Mouse (Mus musculus) yolk sac, embryonic 10.5 days (tissue): ENCODE measurements around the gene Cacnb1.

Experiments
- DNase-seq: peaks from one replicate; pipeline ENCODE4 v3.0.0-alpha.2; 2017; ENCODE audit warnings: low spot score

The Cacnb1 gene

DNA sequence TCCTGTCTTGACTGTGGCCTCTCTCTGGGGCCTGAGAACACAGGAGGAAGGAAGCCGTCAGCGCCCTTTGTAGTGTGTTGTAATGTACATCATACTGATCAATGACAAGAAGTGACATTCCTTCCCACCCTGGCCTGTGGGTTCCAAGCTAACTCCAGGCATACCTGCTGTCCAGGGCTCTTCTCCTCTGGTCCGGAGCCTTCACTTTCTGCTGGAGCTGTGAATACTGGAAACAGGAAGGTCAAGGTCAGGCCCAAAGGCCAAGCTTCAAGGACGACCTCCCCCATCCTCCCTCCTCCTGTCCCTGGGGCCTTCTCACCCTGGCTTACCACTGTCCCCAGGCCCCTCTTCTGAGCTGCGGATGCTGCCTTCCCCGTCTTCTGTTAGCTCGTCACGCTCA, 18.1 kb upstream of the Cacnb1 start:
- no peak for DNase-seq

DNA sequence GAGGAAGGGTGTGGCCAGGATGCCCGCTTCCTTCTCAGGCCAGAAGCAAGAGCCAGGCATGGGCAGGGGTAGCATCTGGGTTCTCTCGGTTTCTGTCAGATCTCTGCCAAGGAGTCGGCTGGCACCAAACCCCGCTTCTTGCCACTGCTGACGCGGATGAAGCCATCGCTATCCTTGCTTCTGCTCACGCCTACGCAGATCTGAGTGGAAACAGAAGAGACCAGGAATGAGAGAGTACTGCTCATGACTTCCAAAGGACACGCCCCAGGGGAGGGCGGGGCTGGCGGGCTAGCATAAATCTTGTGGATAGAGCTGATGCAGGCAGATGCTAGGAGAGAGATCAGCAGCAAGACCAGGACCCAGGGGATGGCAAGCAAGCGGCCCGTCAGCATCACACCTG, 15.0 kb upstream of the Cacnb1 start:
- DNase-seq = no peak

DNA sequence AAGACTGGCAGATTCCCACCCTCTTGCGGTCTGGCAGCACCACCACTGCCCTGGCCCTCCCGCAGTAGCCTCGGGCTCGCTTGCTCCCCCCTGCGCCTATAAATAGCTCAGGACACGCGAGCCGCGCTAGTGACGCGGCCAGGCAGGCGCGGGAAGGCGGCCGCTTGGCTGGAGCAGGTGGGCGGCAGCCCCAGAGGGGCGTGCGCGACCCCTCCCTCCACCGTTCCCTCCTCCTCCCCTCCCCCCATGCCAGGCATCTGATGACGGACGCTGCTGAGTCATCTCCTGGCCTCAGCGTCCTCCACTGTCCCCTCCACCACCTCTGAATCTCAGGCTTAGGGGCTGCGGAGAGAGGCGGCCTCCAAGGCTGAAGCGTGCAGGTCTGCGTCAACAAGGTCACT, 13.1 kb upstream of the Cacnb1 start:
- no peak for DNase-seq

DNA sequence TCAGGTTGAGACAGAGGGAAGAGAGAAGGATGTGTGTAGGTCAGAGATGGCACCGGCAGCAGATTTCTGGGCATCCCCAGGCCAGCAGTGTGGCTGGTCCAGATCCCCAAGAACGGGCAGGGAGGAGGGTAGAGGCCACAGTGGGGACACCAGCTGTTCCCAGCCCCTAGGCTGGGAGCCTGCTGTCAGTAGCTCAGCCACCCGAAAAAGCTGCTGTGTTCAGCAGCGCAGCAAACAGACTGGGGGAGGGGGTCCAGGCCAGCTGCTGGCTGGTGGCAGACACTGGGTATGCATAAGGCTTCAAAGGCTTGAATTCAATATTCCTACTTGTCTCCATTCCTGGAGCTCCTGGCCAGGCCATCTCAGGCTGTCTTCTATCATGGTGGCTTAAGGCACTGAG, 12.0 kb upstream of the Cacnb1 start:
- DNase-seq = no peak

DNA sequence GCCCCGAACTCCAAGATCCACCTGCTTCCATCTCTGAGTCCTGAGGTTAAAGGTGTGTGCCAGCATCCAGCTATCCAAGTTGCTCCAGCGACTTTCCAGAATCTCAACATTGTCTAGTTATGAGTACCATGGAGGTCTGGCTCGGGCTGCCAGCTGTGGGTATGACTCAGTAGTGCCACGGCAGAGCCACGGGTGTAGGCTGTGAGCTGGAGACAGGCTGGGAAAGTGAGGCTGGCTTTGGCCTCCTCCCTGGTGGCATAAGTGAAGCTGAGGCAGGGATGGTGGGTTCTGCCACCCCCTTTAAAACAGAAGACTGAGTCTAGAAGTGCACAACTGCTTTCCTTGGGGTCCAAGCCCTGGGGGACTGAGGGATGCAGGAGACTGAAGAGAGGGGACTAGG, 11.2 kb upstream of the Cacnb1 start:
- DNase-seq = no peak

DNA sequence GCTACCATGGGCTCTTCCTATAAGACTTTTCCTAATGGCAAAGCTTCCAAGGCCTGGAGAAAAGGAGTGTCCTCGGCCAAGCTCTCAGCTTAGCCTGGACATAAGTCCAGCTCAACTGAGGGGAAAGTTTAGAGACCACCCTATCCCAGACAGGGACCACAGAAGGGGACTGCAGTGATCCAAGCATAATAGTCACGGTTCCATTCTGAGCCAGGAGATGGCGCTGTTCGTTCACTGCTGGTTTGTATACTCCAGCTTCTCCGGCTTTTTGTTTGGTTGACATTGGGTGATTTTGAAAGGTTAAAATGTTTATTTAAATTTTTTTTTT, 8.6 kb upstream of the Cacnb1 start:
- DNase-seq = peak; percentile 57

DNA sequence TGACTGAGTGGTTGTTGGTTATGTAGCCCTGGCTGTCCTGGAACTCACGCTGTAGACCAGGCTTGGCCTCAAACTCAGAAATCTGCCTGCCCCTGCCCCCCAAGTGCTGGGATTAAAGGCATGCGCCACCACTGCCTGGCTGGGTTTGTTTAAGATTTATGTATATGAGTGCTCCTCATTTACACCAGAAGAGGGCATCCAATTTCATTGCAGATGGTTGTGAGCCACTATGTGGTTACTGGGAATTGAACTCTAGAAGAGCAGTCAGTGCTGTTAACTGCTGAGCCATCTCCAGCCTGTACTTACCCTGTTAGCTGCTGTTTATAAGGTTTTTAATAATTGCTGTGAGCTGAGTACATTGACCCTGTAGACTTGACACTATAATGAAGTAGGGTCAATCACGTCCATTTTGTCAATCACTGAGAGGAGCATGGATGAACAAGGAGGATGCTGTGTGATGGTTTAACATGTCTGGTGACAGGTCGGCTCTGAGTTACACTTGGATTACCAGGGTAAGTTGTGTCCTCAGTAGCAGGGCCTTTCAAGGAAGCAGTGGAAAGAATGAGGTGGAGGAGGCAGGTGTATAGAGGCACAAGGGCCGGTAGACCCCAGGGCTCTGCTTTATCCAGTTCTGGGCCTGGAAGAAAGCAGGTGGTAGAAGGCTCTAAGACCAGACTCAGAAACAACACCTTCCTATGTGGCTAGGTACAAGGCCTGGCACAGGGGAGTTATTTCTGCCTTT, 8.0 kb upstream of the Cacnb1 start:
- peak; percentile 39 for DNase-seq

DNA sequence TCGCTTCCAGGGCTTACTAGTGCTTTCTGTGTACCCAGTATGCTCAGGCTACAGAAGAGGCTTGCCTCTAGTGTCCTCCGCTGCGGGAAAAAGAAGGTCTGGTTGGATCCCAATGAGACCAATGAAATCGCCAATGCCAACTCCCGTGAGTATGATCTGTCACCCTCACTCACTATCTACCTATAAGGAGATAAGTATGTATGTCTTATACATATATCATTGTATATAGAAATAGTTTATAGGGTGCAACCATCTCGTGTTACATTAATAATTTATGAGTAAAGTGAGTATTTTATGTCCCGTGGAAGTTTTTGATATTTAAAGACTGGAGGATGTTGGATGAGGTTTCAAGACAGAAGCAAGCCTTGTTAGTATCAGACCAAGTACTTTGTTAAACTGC, 5.0 kb upstream of the Cacnb1 start:
- DNase-seq = no peak

DNA sequence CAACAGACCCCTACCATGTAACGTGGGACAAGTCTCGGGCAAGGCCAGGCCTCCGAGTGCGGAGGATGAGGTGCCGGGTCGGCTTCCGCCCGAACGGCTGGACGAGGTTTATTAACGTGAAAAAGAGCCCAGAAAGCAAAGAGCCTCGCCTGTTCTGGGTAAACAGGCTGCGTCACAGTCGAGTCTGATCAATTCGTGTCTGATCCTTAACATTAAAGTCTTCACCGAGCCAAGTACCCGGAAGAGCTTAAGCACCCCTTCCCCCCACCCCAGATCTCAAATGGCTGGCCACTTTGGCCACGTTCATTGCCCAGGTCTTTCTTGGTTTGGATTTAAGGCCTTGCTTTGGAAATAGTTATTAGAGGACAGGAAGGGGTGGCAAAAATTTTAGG, 4.5 kb upstream of the Cacnb1 start:
- no peak for DNase-seq

DNA sequence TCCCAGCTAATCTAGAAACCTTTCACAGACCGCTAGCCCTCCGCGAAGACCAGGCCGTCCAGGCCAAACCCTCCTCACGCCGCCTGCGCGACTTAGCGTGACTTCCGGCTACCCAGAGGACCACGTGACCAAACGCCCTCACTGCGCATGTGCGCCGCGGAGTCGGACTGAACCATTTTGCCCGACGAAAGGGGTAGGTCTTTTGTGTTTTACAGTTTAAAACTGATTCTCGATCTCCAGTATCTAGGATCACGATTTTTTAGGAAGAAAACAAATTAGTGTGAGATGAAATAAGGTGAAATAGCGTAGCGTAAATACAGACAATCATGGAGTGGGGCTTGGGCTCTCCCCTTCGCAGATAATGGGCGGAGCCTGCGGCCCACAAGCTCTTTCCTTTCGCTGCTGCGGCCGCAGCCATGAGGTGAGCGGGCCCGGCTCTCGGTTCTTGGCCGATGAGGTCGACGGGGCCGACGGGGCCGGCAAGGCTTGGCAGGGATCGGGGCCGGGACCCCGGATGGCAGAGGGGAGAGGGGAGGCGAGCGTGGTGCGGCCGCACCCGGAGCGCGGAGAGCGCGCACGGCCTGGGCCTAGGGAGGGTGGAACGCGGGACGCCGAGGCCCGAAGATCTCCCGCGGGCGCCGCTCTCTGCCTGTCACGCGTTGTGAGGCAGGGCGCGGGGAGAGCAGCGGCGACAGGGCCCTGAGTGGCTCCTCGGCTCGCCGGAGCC, 3.9 kb upstream of the Cacnb1 start, which contains the start of gene Rpl19:
Gene Rpl19 (plus strand): TSS at position 141 of the 727 bp plus-strand sequence.
- DNase-seq = peak; percentile 90

DNA sequence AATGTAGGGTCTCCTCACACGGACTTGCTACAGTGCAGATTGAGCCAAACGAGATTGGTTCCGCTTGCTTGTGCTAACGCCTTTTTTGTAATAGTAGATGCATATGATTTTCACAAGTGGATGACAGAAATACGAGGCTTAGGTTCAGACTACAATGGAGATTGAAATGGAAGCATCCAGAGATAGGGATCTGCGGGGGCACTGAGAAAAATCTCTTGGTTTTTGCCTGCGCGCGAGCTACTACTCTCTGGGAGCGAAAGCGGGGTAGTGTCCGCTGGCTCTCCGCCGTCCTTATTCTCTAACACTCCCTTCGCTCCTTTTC, 3.4 kb upstream of the Cacnb1 start:
- DNase-seq = no peak

DNA sequence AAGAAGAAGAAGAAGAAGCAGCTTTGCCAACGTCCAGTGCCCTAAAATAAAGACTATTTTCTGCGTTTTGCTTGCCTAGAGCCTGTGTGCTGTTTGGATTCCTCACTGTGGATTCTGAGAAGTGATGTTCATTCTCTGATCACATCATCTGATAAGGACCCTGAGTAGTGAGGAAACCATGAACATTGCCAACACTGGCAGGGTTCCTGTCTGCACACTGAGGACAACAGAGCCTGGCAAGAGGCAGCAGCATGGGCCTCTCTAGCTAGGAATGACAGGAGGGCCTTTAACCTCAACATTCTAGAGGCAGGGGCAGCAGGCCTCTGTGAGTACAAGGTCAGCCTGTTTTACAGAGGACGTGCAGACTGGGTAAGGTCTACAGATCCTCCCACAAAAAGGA, 1.7 kb upstream of the Cacnb1 start:
- DNase-seq = no peak

DNA sequence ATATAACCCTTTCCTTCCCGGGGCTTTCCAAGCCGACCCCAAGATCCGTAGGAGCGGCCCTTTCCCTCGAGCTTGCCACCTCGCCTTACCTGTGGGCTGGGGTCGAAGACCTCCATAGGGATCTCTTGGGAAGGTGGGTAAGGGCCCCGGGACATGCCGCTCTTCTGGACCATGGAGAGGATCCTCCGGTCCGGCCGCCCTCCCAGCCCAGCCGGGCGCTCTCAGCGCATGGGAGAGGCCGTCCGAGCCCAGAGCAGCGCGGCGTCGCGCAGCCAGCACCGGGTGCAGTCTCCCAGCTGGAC, 630 bp downstream of the Cacnb1 start:
- no peak for DNase-seq

DNA sequence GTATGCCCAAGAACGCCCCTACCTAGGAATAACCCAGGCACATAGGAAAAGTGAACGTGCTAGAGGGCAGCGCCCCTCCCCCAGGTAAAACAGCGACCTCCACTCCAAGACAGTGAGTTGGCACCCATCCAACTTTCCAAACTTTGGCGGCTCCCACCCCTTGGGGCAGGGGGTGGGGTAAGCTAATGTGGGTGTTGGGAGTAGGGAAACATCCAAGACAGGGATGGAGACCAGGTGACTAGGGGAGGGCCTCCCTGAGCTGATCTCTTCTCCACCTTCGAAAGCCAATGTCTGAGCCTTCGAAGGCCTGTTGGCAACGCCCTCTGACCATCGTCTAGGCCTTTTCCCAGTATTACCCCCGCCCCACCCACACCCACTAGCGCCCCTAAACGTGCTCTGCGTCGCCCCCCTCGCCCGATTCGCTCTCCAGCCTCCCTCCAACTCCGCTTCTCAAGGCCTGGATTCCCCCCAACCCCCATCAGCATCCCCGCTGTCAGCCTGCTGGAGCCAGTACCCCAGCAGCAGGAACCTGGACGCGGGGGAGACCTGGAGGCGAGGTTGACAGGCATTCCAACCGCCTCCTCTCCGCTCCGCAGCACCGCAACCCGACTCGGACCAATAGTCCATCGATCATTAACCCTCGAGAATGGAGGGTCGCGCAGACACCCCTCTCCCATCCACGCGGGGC, 1.1 kb downstream of the Cacnb1 start:
- no peak for DNase-seq

DNA sequence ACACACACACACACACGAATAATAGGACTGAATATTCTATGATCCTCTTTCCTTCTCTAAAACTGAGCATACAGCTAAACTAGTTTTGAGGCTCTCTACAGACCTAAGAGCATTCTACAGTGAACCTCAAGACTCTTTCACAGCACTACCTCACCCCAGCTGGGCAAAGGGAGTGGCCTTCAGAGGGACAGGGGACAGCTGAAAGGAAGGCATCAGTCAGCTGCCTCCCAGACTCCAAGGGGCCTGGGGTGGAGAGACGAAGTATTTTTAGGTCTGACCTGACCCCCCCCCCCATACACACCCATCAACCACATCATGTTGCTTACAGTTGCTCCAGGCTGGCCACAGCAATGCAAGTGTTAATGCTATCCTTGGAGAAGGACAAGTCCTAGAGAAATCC, 1.7 kb downstream of the Cacnb1 start:
- no peak for DNase-seq

DNA sequence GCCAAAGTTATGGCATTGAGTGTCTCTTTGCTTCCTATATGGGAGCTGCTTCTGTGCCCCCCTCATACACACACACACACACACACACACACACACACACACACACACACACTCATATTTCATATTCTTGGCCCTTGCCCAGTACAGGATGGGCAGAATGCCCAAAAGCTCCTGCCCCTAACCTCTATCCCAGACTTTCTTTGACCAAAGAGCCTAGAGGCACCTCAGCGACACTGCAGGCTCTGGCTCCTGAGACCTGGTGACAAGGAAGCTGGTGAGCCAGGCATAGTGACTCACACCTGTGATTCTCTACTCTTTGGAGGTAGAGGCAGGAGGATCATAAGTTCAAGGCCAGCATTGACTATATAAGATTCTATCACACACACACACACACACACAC, 2.1 kb downstream of the Cacnb1 start:
- DNase-seq = no peak

DNA sequence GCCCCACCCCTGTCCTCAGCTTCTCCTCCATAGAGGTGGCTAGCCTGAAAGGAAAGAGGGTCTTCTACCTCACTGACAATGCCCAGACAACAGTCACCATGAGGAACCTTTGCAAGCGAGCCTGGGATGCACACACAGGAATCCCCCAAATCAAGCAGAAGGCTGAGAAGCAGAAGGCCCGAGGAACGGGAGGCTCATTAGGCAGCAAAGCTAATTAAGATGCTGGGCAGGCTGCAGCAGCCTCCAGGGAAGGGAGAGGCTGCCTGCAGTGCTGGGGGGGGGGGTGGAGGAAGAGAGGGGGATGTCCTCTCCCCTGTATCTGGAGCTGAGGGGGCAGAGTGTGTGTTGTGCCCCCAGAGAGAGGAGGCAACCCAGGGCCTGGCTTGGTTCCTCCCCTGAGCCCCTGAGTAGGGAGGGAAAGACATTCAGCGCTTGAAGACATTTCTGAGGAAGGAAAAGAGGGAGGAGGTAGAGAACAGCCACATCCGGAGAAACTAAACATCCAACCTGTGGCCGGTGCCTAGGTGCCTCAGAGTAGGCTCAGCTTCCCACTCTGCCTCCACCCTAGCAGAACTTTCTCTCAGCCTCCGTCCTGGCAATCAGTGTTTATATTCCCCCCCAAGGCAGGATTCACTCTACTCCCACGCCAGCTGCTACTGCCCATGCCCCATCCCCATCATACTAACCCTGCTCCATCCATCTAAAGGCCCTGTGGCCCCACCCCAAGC, 2.8 kb downstream of the Cacnb1 start:
- DNase-seq = no peak

DNA sequence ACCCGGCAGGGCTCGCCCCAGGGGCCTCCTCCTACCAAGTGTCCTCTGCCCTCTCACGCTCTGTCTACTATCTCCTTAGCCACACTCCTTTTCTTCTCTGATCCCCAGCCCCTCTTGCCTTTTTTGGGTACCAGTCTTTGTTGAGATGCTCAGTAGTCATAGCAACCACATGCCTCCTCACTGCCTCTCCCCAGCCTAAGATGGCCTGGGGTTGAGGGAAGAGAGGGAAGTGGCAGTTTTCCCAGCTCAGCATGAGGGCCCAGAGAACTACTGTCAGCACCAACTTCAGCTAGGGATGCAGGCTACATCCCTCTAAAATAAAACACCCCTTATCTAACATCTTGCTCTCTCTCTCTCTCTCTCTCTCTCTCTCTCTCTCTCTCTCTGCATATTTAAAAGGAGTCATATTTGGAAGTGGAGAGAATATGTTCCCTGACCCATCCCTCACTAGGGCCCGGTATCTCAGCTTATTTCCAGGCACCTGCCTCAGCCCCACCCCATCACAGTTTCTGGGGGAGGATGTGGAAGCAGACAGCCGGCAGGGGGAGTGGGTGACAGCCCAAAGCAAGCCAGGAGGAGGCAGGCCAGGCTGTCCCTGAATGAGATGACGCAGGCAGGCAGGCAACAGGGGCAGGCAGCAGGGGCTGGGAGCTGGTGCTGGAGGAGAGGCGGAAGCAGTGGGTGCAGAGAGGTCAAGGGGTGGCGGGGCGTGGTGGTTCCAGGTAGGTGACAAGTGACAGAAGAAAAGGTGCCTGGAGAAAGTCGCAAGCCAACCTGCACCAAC, 3.8 kb downstream of the Cacnb1 start:
- peak; percentile 34 for DNase-seq

DNA sequence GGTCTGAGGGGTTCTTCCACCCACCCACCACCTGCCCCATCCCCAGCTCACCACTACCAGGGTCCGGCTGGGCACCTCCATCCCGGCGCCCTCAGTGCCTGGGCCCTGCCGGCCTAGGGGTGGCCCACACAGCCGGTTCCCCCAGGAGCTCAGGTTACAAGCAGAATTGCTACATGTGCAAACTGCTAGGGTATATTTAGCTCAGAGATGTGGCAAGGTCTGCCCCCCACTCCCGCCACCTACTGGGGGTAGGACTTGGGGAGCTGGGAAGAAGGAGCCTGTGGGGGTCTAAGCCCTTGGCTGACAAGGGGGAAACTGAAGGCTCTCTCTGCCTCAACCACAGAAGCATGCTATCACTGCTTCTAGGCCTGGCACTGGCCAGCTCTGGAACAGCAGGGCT, 4.6 kb downstream of the Cacnb1 start:
- no peak for DNase-seq

DNA sequence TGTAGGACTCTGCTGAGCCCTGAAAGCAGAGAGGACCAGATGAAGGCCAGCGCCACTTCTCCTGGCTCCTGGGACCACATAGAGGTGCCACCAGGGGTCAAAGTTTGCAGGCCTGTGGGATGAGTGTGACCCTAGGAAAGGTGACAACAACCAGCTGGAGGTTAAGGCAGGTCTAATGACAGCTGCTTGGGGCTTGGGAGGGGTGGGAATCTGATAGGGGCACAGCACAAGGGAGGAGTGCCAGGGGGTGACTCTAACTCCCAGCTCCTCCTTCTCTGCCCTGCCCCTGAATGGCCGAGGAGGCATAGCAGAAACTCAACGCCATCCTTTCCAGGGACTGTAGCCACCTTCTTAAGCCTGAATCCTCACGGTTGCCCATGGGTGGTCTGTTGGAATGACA, 6.0 kb downstream of the Cacnb1 start:
- DNase-seq = no peak

DNA sequence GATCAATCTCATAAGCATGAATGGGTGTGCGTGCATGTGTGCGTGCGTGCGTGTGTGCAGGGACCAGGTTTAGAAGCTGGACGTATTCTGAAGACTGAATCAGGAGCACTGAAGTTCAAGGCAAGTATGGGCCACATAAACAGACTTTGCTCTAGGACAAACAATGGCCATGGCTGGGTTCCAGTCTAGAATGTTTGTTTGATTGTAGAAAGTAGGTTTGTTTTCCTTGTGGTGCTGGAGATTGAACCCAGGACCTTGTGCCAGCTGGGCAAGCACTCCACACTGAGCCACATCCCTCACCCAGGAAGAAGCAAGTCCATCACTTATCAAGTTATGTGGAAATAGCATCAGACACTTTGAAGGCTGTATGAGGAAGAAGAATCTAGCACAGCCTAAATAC, 6.7 kb downstream of the Cacnb1 start:
- no peak for DNase-seq

DNA sequence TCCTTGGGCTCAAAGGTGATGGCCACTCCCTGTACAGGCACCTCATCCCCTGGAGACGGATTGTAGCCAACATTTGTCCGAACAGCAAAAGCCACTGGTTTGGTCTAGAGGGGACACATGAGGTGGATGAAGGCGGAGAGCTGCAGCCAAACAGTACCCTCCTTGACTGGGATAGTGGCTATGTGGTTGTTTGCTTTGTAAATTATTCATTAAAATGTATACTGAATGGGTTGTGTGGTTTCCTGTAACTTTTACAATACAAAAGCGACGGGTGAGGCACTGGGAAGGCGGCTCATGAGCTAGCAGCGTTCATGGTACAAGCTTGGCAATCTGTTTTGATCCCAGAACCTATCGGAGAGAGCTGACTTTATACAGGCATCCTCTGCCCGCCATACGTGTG, 10.0 kb downstream of the Cacnb1 start:
- no peak for DNase-seq
